Mouse (Mus musculus): ENCODE results near the gene Polr1c. TPM values are rescaled to one million over a fixed set of nuclear protein-coding genes. Genes with fewer than 3 reads are reported as not detected.
A peak's percentile ranks its signal among the peaks of the same experiment; 100 is the strongest.

Polr1c gene
- polyA plus RNA-seq, 1 experiment from 2014 or later: 109 TPM

- no peak overlapping the region for H3K4me2 ChIP-seq
- no peaks in the 10 kb centered on the region for H3K9me3 ChIP-seq
- no peak overlapping the region; the same call in 1 of the 2 replicates for H3K9ac ChIP-seq (replicated peaks)
- H3K27ac ChIP-seq: no peak overlapping the region
- no peaks in the 10 kb centered on the region for H3K27me3 ChIP-seq
- H3K36me3 ChIP-seq: peaks cover 86% of the 10 kb centered on the region
- peaks cover 4% of the 10 kb centered on the region; the same call in 1 of the 2 replicates for H3K4me1 ChIP-seq (replicated peaks)
- no peak for ATAC-seq (ENCODE audit: insufficient number of reproducible peaks, insufficient read depth, low FRiP score, low TSS enrichment, low read depth)
- WGBS: 69% methylated on average over 12 of the region's 12 CpGs
- no peak overlapping the region for H3K4me3 ChIP-seq (replicated peaks)
Observed at GRCm38 (mm10) chr17:46265502-46265901, 17.6 kb upstream of the Polr1c start.

GRCm38 (mm10) chr17:46262201-46262694 lies 14.4 kb upstream of the Polr1c start:
- 97% methylated on average over 5 of the region's 5 CpGs for WGBS
- no peaks in the 10 kb centered on the region for H3K9me3 ChIP-seq
- no peak for ATAC-seq (ENCODE audit: insufficient number of reproducible peaks, insufficient read depth, low FRiP score, low TSS enrichment, low read depth)
- H3K4me3 ChIP-seq (replicated peaks): no peak overlapping the region
- no peaks in the 10 kb centered on the region for H3K27me3 ChIP-seq
- no peak overlapping the region for H3K9ac ChIP-seq (replicated peaks)
- peaks cover 4% of the 10 kb centered on the region; the same call in 1 of the 2 replicates for H3K4me1 ChIP-seq (replicated peaks)
- no peak overlapping the region for H3K4me2 ChIP-seq
- H3K36me3 ChIP-seq: peaks cover 98% of the 10 kb centered on the region
- H3K27ac ChIP-seq: no peak overlapping the region

GRCm38 (mm10) chr17:46259675-46260074 lies 11.8 kb upstream of the Polr1c start:
- peaks cover under 1% of the 10 kb centered on the region for H3K4me1 ChIP-seq (replicated peaks)
- no peak overlapping the region for H3K9ac ChIP-seq (replicated peaks)
- H3K27me3 ChIP-seq: peaks cover 21% of the 10 kb centered on the region
- WGBS: 90% methylated on average over 17 of the region's 17 CpGs
- no peak overlapping the region for H3K4me3 ChIP-seq (replicated peaks)
- H3K27ac ChIP-seq: no peak overlapping the region
- no peak for ATAC-seq (ENCODE audit: insufficient number of reproducible peaks, insufficient read depth, low FRiP score, low TSS enrichment, low read depth)
- peaks cover 84% of the 10 kb centered on the region for H3K36me3 ChIP-seq
- H3K9me3 ChIP-seq: 0 out of 2 replicates have a peak, but pooled peaks cover 7% of the 10 kb centered on the region
- no peak overlapping the region for H3K4me2 ChIP-seq

- no peak overlapping the region for H3K9ac ChIP-seq (replicated peaks)
- 93% methylated on average over 30 of the region's 30 CpGs for WGBS
- 0 out of 2 replicates have a peak, but pooled peaks cover 7% of the 10 kb centered on the region for H3K9me3 ChIP-seq
- H3K4me1 ChIP-seq (replicated peaks): peaks cover 8% of the 10 kb centered on the region
- H3K27ac ChIP-seq: no peak overlapping the region
- H3K4me3 ChIP-seq (replicated peaks): no peak overlapping the region
- H3K27me3 ChIP-seq: peaks cover 30% of the 10 kb centered on the region
- H3K36me3 ChIP-seq: peaks cover 72% of the 10 kb centered on the region
- ATAC-seq (ENCODE audit: insufficient number of reproducible peaks, insufficient read depth, low FRiP score, low TSS enrichment, low read depth): no peak
- no peak overlapping the region for H3K4me2 ChIP-seq
Observed at GRCm38 (mm10) chr17:46258279-46259053, 10.6 kb upstream of the Polr1c start.

- H3K36me3 ChIP-seq: peaks cover 63% of the 10 kb centered on the region
- WGBS: 36% methylated on average over 6 of the region's 6 CpGs
- H3K4me1 ChIP-seq (replicated peaks): peaks cover 11% of the 10 kb centered on the region
- no peak for ATAC-seq (ENCODE audit: insufficient number of reproducible peaks, insufficient read depth, low FRiP score, low TSS enrichment, low read depth)
- H3K27ac ChIP-seq: no peak overlapping the region
- H3K27me3 ChIP-seq: peaks cover 30% of the 10 kb centered on the region
- no peak overlapping the region for H3K9ac ChIP-seq (replicated peaks)
- no peak overlapping the region; the same call in 1 of the 2 replicates for H3K4me3 ChIP-seq (replicated peaks)
- H3K4me2 ChIP-seq: no peak overlapping the region
- H3K9me3 ChIP-seq: 0 out of 2 replicates have a peak, but pooled peaks cover 7% of the 10 kb centered on the region
Observed at GRCm38 (mm10) chr17:46255147-46255546, 7.3 kb upstream of the Polr1c start.

- H3K27me3 ChIP-seq: peaks cover 30% of the 10 kb centered on the region
- peak overlapping the region; percentile 100 for H3K4me2 ChIP-seq
- peaks cover 18% of the 10 kb centered on the region for H3K4me1 ChIP-seq (replicated peaks)
- peaks cover 63% of the 10 kb centered on the region for H3K36me3 ChIP-seq
- ATAC-seq (ENCODE audit: insufficient number of reproducible peaks, insufficient read depth, low FRiP score, low TSS enrichment, low read depth): no peak; the same call in 1 of the 2 replicates
- H3K9me3 ChIP-seq: 0 out of 2 replicates have a peak, but pooled peaks cover 7% of the 10 kb centered on the region
- H3K27ac ChIP-seq: no peak overlapping the region
- H3K9ac ChIP-seq (replicated peaks): peak overlapping the region; percentile 62
- H3K4me3 ChIP-seq (replicated peaks): peak overlapping the region; percentile 71
- under 1% methylated on average over 53 of the region's 54 CpGs for WGBS
Observed at GRCm38 (mm10) chr17:46254106-46254505, 6.3 kb upstream of the Polr1c start.

GRCm38 (mm10) chr17:46253452-46254084 lies 5.7 kb upstream of the Polr1c start, which contains the start of gene Lrrc73:
TSS of gene Lrrc73 (plus strand) at chr17:46253531.
- H3K36me3 ChIP-seq: peaks cover 60% of the 10 kb centered on the region
- no peak within 1 kb of the TSS for H3K27ac ChIP-seq
- H3K27me3 ChIP-seq: peaks cover 30% of the 10 kb centered on the region
- H3K4me2 ChIP-seq: peak within 1 kb of the TSS; percentile 100
- peaks cover 23% of the 10 kb centered on the region for H3K4me1 ChIP-seq (replicated peaks)
- peak within 1 kb of the TSS; percentile 62 for H3K9ac ChIP-seq (replicated peaks)
- 3% methylated on average over 37 of the region's 48 CpGs for WGBS
- peak; percentile 54; the same call in 1 of the 2 replicates for ATAC-seq (ENCODE audit: insufficient number of reproducible peaks, insufficient read depth, low FRiP score, low TSS enrichment, low read depth)
- 0 out of 2 replicates have a peak, but pooled peaks cover 7% of the 10 kb centered on the region for H3K9me3 ChIP-seq
- H3K4me3 ChIP-seq (replicated peaks): peak within 1 kb of the TSS; percentile 71

- peaks cover 30% of the 10 kb centered on the region for H3K27me3 ChIP-seq
- WGBS: 60% methylated on average over 14 of the region's 14 CpGs
- H3K27ac ChIP-seq: no peak overlapping the region
- peak overlapping the region; percentile 71; the same call in 1 of the 2 replicates for H3K4me3 ChIP-seq (replicated peaks)
- H3K36me3 ChIP-seq: peaks cover 52% of the 10 kb centered on the region
- 0 out of 2 replicates have a peak overlapping the region, but pooled peaks have one; percentile 62 for H3K9ac ChIP-seq (replicated peaks)
- ATAC-seq (ENCODE audit: insufficient number of reproducible peaks, insufficient read depth, low FRiP score, low TSS enrichment, low read depth): no peak
- peaks cover 24% of the 10 kb centered on the region for H3K4me1 ChIP-seq (replicated peaks)
- peak overlapping the region; percentile 100 for H3K4me2 ChIP-seq
- 0 out of 2 replicates have a peak, but pooled peaks cover 7% of the 10 kb centered on the region for H3K9me3 ChIP-seq
Observed at GRCm38 (mm10) chr17:46252571-46253451, 5.0 kb upstream of the Polr1c start.

GRCm38 (mm10) chr17:46251174-46251573 lies 3.3 kb upstream of the Polr1c start:
- Histone ChIP-seq H3K36me3 (peaks cover 43% of the 10 kb centered on the region), H3K27ac (no peak overlapping the region), H3K4me2 (no peak overlapping the region), H3K4me3 (replicated peaks) (no peak overlapping the region), H3K9ac (replicated peaks) (no peak overlapping the region), H3K27me3 (peaks cover 25% of the 10 kb centered on the region), H3K4me1 (replicated peaks) (peaks cover 32% of the 10 kb centered on the region), H3K9me3 (0 out of 2 replicates have a peak, but pooled peaks cover under 1% of the 10 kb centered on the region)
- 83% methylated on average over 7 of the region's 7 CpGs for WGBS
- no peak for ATAC-seq (ENCODE audit: insufficient number of reproducible peaks, insufficient read depth, low FRiP score, low TSS enrichment, low read depth)

- Histone ChIP-seq H3K4me1 (replicated peaks) (peaks cover 21% of the 10 kb centered on the region), H3K36me3 (peaks cover 73% of the 10 kb centered on the region), H3K9ac (replicated peaks) (peak overlapping the region; percentile 93), H3K27me3 (no peaks in the 10 kb centered on the region), H3K27ac (peak overlapping the region; percentile 64), H3K9me3 (no peaks in the 10 kb centered on the region), H3K4me2 (peak overlapping the region; percentile 93), H3K4me3 (replicated peaks) (peak overlapping the region; percentile 77)
- no peak for ATAC-seq (ENCODE audit: insufficient number of reproducible peaks, insufficient read depth, low FRiP score, low TSS enrichment, low read depth)
- WGBS: under 1% methylated on average over 37 of the region's 37 CpGs
Observed at GRCm38 (mm10) chr17:46248189-46248522, 302 bp upstream of the Polr1c start.
